Mouse (Mus musculus) megakaryocyte-erythroid progenitor cell, adult 5-6 weeks (primary cell): Measurements from ENCODE around the gene Cdx2. TPM values are rescaled to one million over a fixed set of nuclear protein-coding genes. Genes with fewer than 3 reads are reported as not detected.

ENCODE experiments used
- ATAC-seq: replicated peaks from 2 replicates; pipeline ENCODE4 v1.8.0; 2016; ENCODE audit warnings: mild to moderate bottlenecking, inconsistent platforms; ENCODE audit not compliant: severe bottlenecking, poor library complexity, low FRiP score, low TSS enrichment
- total RNA-seq, 2 experiments: library from RNA; stranded (forward) in 1 of 2; stranded (reverse) in 1 of 2; fragments of 200-1000, 215-1000 nt in 1 of 2; fragments of >200 nt in 1 of 2; fragmentation: Nextera tagmentation in 1 of 2; gene quantifications; 2 replicates each; pipeline ENCODE4 v1.2.3; 2014 to 2017

Gene Cdx2
- total RNA-seq, 2 experiments from 2014 or later = not detected

DNA sequence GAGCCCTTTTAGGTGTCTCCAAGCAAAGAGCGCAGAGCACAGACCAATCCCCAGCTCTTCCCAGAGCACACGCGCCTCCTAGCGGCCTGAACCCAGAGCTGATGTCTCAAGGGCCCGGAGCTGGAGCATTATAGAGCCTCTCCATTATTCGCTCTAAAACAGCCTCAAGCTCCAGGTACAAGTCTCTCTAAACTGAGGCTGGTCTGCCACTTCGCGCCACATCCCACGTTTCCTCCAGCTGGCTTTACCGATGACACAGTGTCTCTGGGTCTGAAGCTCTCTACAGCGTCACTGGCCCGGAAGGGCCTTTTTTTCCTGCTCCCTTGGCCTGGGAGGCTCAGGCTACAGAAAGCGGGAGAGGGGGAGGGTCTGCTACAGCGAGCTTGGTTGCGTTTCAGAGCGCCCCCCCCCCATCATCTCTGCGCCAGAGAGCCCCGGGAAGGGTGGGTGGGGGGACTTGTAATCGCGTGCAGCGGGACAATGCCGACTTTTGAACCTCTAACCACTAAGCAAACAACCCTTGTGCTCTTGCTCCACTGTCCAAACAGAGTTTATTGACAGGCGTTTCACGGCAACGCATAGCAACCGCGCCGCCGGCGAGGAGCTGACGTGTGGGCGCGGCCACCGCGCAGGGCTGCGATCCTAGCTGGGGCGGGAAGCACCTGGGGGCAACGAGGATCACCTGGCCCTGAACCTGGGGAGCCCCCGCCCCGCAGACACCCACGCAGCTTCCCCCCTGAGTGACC, 7.6 kb downstream of the Cdx2 start:
- peak; percentile 94 for ATAC-seq

GRCm38 (mm10) chr5:147297249-147297648, 9.8 kb downstream of the Cdx2 start:
- ATAC-seq = no peak

DNA sequence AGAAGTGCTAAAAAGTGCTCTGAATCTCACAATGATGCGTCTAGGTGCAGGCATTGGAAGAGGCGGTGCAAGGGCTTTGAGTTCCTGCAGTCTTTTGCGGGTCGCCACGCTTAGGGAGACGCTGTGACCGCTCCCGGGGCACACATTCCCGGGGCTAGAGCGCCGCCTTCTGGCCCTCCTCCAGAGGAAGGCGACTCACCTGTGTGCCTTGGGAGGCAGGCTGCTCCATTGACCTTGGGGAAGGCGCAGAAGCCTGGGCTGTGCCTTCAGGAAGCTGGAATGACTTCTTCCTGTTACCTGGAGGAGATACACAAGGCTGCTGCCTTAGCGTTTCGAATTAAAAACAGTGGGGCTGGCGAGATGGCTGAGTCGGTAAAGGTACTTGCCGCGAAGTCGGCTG, 12.9 kb downstream of the Cdx2 start:
- no peak for ATAC-seq

- peak; percentile 98 for ATAC-seq
Observed at GRCm38 (mm10) chr5:147293127-147293910, 13.8 kb downstream of the Cdx2 start.

DNA sequence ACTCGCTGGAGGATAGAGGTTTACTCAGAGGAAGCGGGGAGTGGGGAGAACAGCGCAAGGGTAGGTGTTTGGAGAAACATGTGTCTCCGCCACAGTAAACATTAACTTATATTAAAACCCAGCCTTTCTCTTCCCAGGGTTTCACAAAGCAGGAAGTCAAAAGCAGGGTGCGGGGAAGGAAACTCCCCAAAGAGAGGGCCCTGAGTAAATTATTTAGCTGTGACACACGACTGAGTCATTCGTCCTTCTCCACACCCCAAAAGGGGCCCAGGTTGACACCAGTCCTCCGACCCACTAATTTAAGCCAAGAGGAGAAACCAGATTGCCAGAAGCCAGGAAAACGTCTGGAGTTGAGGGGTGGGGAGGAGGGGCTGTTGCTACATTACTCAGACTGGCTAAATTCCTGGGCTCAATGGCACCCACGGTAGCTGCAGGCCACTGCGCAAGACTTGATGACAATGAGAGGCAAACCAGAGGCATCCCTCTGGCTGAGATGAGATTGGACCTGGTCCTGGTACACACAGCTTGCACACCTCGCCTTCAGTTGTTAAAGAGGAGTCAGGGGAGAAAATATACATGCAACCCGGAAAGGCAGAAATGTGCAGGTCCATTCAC, 14.5 kb downstream of the Cdx2 start:
- peak; percentile 34; the same call in 1 of the 2 replicates for ATAC-seq

DNA sequence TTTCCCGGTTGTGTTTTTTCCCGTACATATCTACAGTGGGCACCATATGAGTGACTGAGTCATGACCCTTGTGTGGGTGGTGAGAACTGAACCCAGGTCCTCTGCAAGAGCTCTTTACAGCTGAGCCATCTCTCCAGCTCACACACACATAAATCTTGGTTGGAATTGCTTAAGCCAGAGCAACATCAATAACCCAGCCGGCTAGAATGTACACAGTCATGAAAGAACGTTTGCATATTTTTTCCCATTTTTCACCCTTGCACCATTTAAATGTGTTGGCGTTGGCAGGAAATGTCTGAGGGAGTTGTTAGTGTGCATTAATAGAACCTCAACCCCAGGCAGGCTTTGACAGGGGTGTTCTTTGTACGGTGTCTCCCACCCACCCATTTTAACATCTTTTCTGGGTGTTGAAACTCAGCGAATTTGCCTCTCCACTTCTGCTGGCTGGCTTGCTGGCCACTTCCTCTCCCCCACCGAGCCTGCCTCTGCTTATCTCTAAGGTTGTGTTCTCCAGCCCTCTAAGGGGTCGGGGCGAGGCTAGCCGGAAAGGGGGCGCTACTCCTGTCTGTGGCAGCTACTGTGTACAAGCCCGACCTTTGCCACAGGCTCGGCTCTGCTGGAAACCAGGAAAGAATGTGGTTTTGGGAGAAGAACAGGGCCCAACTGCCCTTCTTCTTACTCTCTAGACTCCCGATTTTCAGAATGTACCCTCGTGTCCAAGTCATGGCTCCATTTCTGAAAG, 15.1 kb downstream of the Cdx2 start:
- ATAC-seq = no peak

DNA sequence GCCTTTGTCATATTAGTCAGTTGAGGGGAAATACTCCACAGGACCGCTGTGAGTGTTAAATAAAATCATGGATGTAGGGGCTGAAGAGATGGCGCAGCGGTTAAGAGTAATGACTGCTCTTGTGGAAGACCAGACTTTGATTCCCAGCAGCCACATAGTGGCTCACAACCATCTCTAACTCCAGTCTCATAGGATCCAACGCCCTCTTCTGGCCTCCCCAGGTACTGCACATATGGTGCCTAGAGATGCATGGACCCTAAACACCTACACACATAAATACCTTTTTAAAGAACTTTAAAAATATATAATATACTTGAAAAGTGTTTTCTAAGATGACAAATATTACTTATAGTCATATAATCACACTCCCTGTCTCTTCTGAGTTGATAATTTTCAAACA, 22.7 kb downstream of the Cdx2 start:
- ATAC-seq = no peak

DNA sequence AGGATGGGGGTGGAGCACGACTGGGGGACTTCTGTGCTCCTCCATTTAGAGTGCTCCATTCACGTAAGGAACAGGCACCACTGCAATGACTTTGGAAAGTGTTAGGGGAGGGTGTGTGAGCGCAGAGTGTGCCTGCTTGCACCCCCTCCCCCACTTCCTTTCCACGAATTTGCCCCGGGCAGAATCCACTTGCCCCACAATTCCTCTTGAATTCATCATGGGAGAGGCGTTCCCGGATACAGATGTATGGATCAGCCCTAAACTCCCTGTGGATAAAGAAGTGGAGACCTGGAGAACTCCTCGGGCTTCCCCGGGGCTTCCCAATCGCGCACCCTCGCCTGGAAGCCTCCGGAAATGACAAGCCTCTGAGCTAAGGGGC, 29.5 kb downstream of the Cdx2 start:
- no peak for ATAC-seq

- ATAC-seq = no peak
Observed at GRCm38 (mm10) chr5:147276701-147277546, 30.1 kb downstream of the Cdx2 start.

GRCm38 (mm10) chr5:147275761-147276160, 31.3 kb downstream of the Cdx2 start:
- ATAC-seq = no peak

- ATAC-seq = 0 out of 2 replicates have a peak, but pooled peaks have one; percentile 9
Observed at GRCm38 (mm10) chr5:147274174-147275141, 32.6 kb downstream of the Cdx2 start.

DNA sequence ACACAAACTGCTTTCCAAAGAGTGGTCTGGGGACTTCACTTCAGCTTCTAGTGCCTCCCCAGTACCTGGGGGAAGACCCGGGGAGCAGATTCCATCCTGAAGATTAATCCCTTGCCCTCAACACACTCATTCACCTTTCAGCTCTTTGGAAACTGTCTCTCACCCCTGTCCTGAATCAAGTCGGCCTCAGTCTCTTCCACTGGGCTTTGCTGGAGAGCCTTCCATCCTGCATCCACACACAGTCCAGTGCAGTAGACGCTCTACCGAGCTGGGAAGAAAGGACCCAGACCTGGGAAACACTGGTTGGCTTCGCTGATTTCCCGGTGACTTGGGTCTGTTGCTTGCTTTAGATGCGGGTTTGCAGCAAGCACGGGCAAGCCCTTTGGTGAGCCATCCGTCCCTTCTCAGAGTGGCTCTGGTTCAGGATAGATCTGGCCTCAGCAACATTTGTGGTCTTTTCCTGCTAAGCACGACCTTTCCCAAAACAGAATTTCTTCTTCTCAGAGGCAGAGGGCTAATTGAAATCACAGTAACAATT, 34.2 kb downstream of the Cdx2 start:
- ATAC-seq = no peak

DNA sequence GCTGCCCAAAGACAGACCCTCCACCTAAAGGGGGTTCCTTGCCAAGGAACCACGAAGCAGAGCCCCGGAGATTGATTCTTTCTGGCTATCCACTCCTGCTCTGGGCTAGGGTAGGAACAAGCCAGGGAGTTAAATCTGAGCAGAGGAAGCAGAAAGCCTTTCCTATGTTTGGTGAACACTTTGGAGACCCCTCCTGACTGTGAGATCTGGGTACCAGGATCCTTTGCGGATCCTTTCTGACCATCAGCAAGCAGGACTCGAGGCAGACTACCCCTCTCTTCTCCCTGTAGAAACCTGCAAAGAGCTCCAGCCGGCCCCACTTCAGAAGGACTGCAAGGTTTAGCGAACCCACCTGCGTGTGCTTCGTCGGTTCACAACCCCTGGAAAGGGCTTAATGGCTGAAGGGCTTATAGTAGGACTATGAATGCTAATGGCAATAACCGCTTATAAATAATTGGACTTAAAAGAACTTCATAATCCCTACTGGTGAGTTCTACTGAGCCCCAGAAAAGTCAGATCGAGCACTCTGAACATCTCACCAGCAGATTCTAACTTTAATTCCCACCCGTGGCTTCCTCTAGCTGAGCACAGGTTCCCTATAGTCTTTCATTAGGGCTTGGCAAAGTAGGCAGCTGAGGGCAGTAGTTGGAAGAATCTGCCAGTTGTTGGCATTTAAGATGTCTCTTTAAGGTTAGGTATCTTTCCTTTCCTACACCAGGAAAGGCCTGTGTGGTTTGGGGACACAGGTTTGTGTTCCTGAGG, 34.8 kb downstream of the Cdx2 start:
- no peak for ATAC-seq

DNA sequence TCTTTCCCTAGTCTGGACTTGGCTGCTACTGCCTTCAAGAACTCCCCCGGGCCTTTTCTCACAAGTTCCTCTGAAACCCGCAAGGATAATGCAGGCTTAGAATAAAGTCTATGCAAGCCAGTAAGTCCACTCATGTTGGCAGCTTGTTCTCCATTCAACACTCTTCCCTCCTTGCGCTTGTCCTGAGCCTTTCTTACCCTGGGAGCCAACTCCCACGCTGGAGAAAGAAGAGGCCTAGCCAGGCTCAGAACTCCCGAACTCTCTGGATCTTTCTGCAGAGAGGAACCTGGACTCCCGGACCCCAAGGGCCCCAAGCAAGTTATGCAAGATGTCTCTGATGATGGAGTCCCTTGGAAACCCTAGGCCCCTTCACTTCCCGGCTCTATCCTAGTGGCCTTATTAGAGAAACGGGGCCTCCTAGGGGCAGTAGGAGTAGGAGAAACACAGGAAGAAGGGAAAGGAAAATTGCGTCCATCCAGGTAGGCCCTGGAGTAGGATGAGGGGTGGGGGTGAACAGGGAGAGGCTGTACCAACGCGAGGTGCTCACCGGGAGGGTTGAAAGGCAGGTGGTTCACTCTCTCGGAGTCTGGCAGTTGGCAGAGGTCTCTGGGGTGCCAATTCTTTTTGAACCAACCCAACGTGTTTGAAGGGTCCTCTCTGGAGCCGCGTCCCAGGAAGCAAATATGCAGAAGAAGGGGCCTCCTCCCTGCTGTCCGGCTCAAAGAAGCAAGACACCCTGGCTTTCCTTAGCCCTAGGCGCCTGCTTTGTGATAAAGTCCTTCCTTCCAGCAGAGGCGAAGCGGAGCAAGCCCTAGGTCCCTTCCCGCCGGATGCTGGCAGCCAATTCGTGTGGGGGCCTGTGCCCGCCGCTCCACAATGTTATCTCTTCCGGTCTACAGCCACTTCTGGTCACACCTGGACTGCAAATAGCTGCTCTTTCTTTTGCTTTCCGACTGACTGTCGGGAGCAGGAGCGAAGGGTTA, 36.1 kb downstream of the Cdx2 start:
- ATAC-seq = no peak

- peak; percentile 51; the same call in 1 of the 2 replicates for ATAC-seq
Observed at GRCm38 (mm10) chr5:147269926-147270672, 37.0 kb downstream of the Cdx2 start, which contains the start of gene Pdx1. Pdx1 (plus strand) TSS chr5:147269959.
